Mouse (Mus musculus): Measurements from ENCODE around the gene Smarca4.

Smarca4 gene

GRCm38 (mm10) chr9:21748033-21748432 is 132.1 kb downstream of the Smarca4 start:
- in situ Hi-C loops (cut with MboI; ENCODE audit: low sequenced_read_pairs), result no loop called here

GRCm38 (mm10) chr9:21748491-21748890 is 132.5 kb downstream of the Smarca4 start:
- in situ Hi-C loops (cut with MboI; ENCODE audit: low sequenced_read_pairs), result no loop called here

GRCm38 (mm10) chr9:21749382-21750118 is 133.6 kb downstream of the Smarca4 start:
- in situ Hi-C loops (cut with MboI; ENCODE audit: low sequenced_read_pairs), result no loop called here

DNA sequence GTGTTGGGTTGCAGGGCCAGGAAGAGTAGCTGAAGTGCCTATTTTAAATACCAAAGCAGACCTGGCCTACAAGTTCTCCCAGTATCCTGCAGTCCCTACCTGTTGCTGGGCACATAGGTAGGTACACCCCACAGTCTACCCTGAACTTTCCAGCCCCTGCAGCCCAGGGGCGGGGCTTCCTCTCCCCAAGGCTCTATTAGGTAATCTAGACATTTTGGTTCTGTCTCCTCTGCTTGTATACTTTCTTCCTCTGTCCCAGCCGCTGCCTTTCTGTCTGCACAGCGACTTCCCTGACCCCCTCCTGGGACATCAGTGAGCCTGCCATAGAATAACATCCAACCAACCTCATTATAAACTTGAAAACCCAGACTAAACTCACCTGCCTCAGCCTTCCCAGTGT is 134.4 kb downstream of the Smarca4 start:
- in situ Hi-C loops (cut with MboI; ENCODE audit: low sequenced_read_pairs), result no loop called here

DNA sequence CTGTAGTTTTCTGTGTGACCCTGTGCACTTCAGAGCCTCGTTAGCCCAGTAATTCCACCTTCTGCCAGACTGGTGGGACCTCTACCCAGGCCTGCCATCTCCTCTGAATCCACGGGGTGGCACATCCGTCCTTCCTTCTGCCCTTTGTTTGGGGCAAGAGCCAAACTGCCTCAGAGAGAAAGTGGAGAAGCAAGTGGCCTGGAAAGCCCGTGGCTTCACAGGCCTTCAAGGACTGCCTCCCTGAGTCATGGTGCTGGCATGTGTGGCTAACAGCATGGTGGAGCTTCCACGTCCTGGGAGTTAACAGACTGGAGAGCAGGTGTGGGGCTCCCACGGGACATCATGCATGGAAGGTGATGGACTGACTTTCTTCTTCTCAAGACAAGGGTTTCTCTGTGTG is 135.4 kb downstream of the Smarca4 start:
- in situ Hi-C loops (cut with MboI; ENCODE audit: low sequenced_read_pairs), result no loop called here

GRCm38 (mm10) chr9:21752252-21752792 is 136.4 kb downstream of the Smarca4 start:
- in situ Hi-C loops (cut with MboI; ENCODE audit: low sequenced_read_pairs), result no loop called here
